Mouse (Mus musculus): Measurements from ENCODE around the gene Lag3.

GRCm38 (mm10) chr6:124911533-124912218, at the start of gene Lag3:
- TF ChIP-seq CTCF (IDR thresholded peaks at IDR 0.05; ENCODE audit: low read depth, low read length) (no peak), GATA1 (IDR thresholded peaks at IDR 0.05; ENCODE audit: borderline replicate concordance, low read length) (no peak), GATA2 (IDR thresholded peaks at IDR 0.05; ENCODE audit: borderline replicate concordance, low read depth, low read length) (no peak)
